Mouse (Mus musculus) layer of hippocampus, postnatal 14 days (tissue): ENCODE measurements around the gene Ankrd55. TPM values are rescaled to one million over a fixed set of nuclear protein-coding genes. Genes with fewer than 3 reads are reported as not detected.

Source experiments
- total RNA-seq, 2 experiments: library from RNA; stranded (reverse); gene quantifications; 2 replicates each; pipeline ENCODE4 v1.2.3; 2021

The Ankrd55 gene
- total RNA-seq, 2 experiments from 2014 or later: 5.7 to 7.0 TPM

Other genes starting within 250 kb of the Ankrd55 start
- 10 to 100 TPM; 80.3 to 91.4 TPM for gene Il6st, start 175.6 kb downstream of the Ankrd55 start, total RNA-seq